Mouse (Mus musculus) CH12.LX (cell line): ENCODE data around the gene Sbsn. TPM values are rescaled to one million over a fixed set of nuclear protein-coding genes. Genes with fewer than 3 reads are reported as not detected.

Experiments used
- DNase-seq: peaks from one replicate; pipeline ENCODE4 v3.0.0-alpha.2; 2013; ENCODE audit errors: extremely low read depth
- H3K27ac ChIP-seq: 2 replicates; pipeline ENCODE4 v1.5.1; 2012; ENCODE audit warnings: low read depth, mild to moderate bottlenecking, control low read depth, moderate library complexity; ENCODE audit not compliant: insufficient read depth
- H3K27me3 ChIP-seq: replicated peaks from 2 replicates; pipeline ENCODE3; 2012; ENCODE audit warnings: inconsistent platforms
- H3K36me3 ChIP-seq, 2 experiments: replicated peaks in 1 of 2; 2 replicates each; pipeline versions ENCODE3 to v1.6.1; 2012; ENCODE audit warnings: inconsistent platforms in 1 of 2, low read length in 1 of 2, mild to moderate bottlenecking in 1 of 2, mixed read lengths in 1 of 2, moderate library complexity in 1 of 2; ENCODE audit not compliant: control insufficient read depth in 1 of 2, insufficient read depth in 1 of 2
- H3K4me1 ChIP-seq, 2 experiments: 2 replicates each; pipeline ENCODE4 v1.6.1; 2012; ENCODE audit warnings: inconsistent platforms in 1 of 2, moderate library complexity in 1 of 2; ENCODE audit not compliant: insufficient read depth in 2 of 2, control insufficient read depth in 1 of 2
- H3K4me2 ChIP-seq: 2 replicates; pipeline ENCODE4 v1.6.1; 2012; ENCODE audit warnings: low read depth, mild to moderate bottlenecking, control low read depth; ENCODE audit not compliant: poor library complexity, insufficient read depth, severe bottlenecking
- H3K4me3 ChIP-seq, 3 experiments: fragments of 150-350 bp in 1 of 3; sonication (generic) in 1 of 3; replicated peaks in 1 of 3; 2 replicates each; pipeline versions ENCODE3 to v1.5.1; 2011 to 2012; ENCODE audit warnings: low read depth in 2 of 3, low read length in 2 of 3, mild to moderate bottlenecking in 2 of 3, moderate library complexity in 2 of 3, control low read depth in 1 of 3, improper control_type of control experiment in 1 of 3, inconsistent platforms in 1 of 3, mixed read lengths in 1 of 3; ENCODE audit not compliant: poor library complexity in 1 of 3
- H3K79me2 ChIP-seq: replicated peaks from 2 replicates; pipeline ENCODE4 v1.6.1; 2012; ENCODE audit warnings: mild to moderate bottlenecking, moderate library complexity; ENCODE audit not compliant: control insufficient read depth, poor library complexity, insufficient read depth, severe bottlenecking; ENCODE audit errors: extremely low read depth
- H3K9ac ChIP-seq: 2 replicates; pipeline ENCODE4 v1.6.1; 2012; ENCODE audit warnings: low read depth, mild to moderate bottlenecking, control low read depth, moderate library complexity; ENCODE audit not compliant: insufficient read depth
- H3K9me3 ChIP-seq: replicated peaks from 2 replicates; pipeline ENCODE3; 2012; ENCODE audit warnings: low read length, inconsistent platforms, mixed read lengths
- BHLHE40 ChIP-seq: IDR thresholded peaks from 2 replicates; pipeline ENCODE4 v1.6.1; 2011; ENCODE audit warnings: mild to moderate bottlenecking, low read depth, low read length, improper control_type of control experiment
- CTCF ChIP-seq, 2 experiments: IDR thresholded peaks in 1 of 2; conservative IDR thresholded peaks in 1 of 2; 2 replicates each; pipeline ENCODE4 v1.5.1; 2011 to 2012; ENCODE audit warnings: low read depth in 2 of 2, low read length in 2 of 2, improper control_type of control experiment in 1 of 2, inconsistent platforms in 1 of 2, mild to moderate bottlenecking in 1 of 2, moderate library complexity in 1 of 2
- E2F4 ChIP-seq: IDR thresholded peaks from 2 replicates; pipeline ENCODE4 v1.6.1; 2011; ENCODE audit warnings: low read depth, low read length, improper control_type of control experiment; ENCODE audit not compliant: insufficient replicate concordance
- HCFC1 ChIP-seq: IDR thresholded peaks from 2 replicates; pipeline ENCODE4 v1.6.1; 2012; ENCODE audit warnings: low read depth, mild to moderate bottlenecking, inconsistent platforms, low read length, improper control_type of control experiment
- IRF4 ChIP-seq: IDR thresholded peaks from 2 replicates; pipeline ENCODE4 v1.6.1; 2014; ENCODE audit warnings: low read depth, mild to moderate bottlenecking, inconsistent platforms, low read length, improper control_type of control experiment
- JUND ChIP-seq: conservative IDR thresholded peaks from 2 replicates; pipeline ENCODE4 v1.6.1; 2011; ENCODE audit warnings: low read depth, low read length, improper control_type of control experiment
- KAT2A ChIP-seq: IDR thresholded peaks from 2 replicates; pipeline ENCODE4 v1.6.1; 2012; ENCODE audit warnings: low read length, improper control_type of control experiment, inconsistent platforms; ENCODE audit not compliant: insufficient replicate concordance
- MAFK ChIP-seq: IDR thresholded peaks from 2 replicates; pipeline ENCODE4 v1.6.1; 2011; ENCODE audit warnings: low read length, improper control_type of control experiment; ENCODE audit not compliant: insufficient replicate concordance
- MEF2A ChIP-seq: IDR thresholded peaks from 2 replicates; pipeline ENCODE4 v1.6.1; 2014; ENCODE audit warnings: low read depth, mild to moderate bottlenecking, inconsistent platforms, low read length, improper control_type of control experiment, borderline replicate concordance
- MXI1 ChIP-seq: IDR thresholded peaks from 2 replicates; pipeline ENCODE4 v1.6.1; 2011; ENCODE audit warnings: mild to moderate bottlenecking, low read depth, low read length, improper control_type of control experiment
- MYC ChIP-seq: IDR thresholded peaks from 2 replicates; pipeline ENCODE4 v1.6.1; 2011; ENCODE audit warnings: low read depth, mild to moderate bottlenecking, improper control_type of control experiment, low read length
- PAX5 ChIP-seq: IDR thresholded peaks from 2 replicates; pipeline ENCODE4 v1.6.1; 2012; ENCODE audit warnings: low read length, inconsistent platforms, mixed read lengths
- POLR2A ChIP-seq: IDR thresholded peaks from 2 replicates; pipeline ENCODE4 v1.6.1; 2011; ENCODE audit warnings: low read depth, mild to moderate bottlenecking, improper control_type of control experiment, low read length
- RAD21 ChIP-seq: IDR thresholded peaks from 2 replicates; pipeline ENCODE4 v1.6.1; 2011; ENCODE audit warnings: low read depth, mild to moderate bottlenecking, low read length, improper control_type of control experiment, moderate library complexity
- RCOR1 ChIP-seq: conservative IDR thresholded peaks from 2 replicates; pipeline ENCODE4 v1.6.1; 2012; ENCODE audit warnings: low read depth, mild to moderate bottlenecking, inconsistent platforms, low read length, improper control_type of control experiment
- SIN3A ChIP-seq: IDR thresholded peaks from 2 replicates; pipeline ENCODE4 v1.6.1; 2012; ENCODE audit warnings: low read length, improper control_type of control experiment, inconsistent platforms
- SMC3 ChIP-seq: IDR thresholded peaks from 2 replicates; pipeline ENCODE4 v1.6.1; 2011; ENCODE audit warnings: low read depth, low read length, improper control_type of control experiment
- TCF12 ChIP-seq: IDR thresholded peaks from 2 replicates; pipeline ENCODE4 v1.6.1; 2014; ENCODE audit warnings: low read depth, mild to moderate bottlenecking, inconsistent platforms, low read length, improper control_type of control experiment
- USF1 ChIP-seq: IDR thresholded peaks from 2 replicates; pipeline ENCODE4 v1.6.1; 2014; ENCODE audit warnings: low read depth, mild to moderate bottlenecking, inconsistent platforms, low read length, improper control_type of control experiment
- ZC3H11A ChIP-seq: IDR thresholded peaks from 2 replicates; pipeline ENCODE4 v1.6.1; 2012; ENCODE audit warnings: low read depth, mild to moderate bottlenecking, inconsistent platforms, low read length, improper control_type of control experiment
- ZKSCAN1 ChIP-seq: IDR thresholded peaks from 2 replicates; pipeline ENCODE4 v1.6.1; 2012; ENCODE audit warnings: low read depth, inconsistent platforms, low read length, improper control_type of control experiment, borderline replicate concordance
- ZNF384 ChIP-seq: IDR thresholded peaks from 2 replicates; pipeline ENCODE4 v1.6.1; 2012; ENCODE audit warnings: low read depth, low read length, improper control_type of control experiment, inconsistent platforms
- dilution Hi-C: fragments of 300-500 bp; cut with MboI; formaldehyde crosslinking; loops from 2 replicates; pipeline ENCODE4 v1.14.3; 2020; ENCODE audit warnings: low sequenced_read_pairs; ENCODE audit not compliant: extremely low pct_unique_long_range_greater_than_20kb, extremely low pct_ligation_motif_present
- in situ Hi-C: fragments of 300-500 bp; cut with MboI; formaldehyde crosslinking; loops from 3 replicates; pipeline ENCODE4 v1.14.3; 2019; ENCODE audit warnings: low sequenced_read_pairs, low pct_ligation_motif_present, low pct_unique_long_range_greater_than_20kb, mixed read lengths
- polyA plus RNA-seq: library from polyadenylated mRNA; unstranded; fragments of >175 nt; gene quantifications from 2 replicates; pipeline ENCODE4 v1.2.1, GENCODE M21; 2012; ENCODE audit warnings: low read depth; ENCODE audit not compliant: insufficient read length
- total RNA-seq, 2 experiments: library from RNA; depleted of rRNA; stranded (reverse); fragments of 300-350 nt in 1 of 2; fragments of >200 nt in 1 of 2; gene quantifications; 2 replicates each; pipeline ENCODE4 v1.2.3; 2012 to 2014

Sbsn gene
- total and polyA plus RNA-seq, 3 experiments: 0.30 to 0.76 (median 0.69) TPM

DNA sequence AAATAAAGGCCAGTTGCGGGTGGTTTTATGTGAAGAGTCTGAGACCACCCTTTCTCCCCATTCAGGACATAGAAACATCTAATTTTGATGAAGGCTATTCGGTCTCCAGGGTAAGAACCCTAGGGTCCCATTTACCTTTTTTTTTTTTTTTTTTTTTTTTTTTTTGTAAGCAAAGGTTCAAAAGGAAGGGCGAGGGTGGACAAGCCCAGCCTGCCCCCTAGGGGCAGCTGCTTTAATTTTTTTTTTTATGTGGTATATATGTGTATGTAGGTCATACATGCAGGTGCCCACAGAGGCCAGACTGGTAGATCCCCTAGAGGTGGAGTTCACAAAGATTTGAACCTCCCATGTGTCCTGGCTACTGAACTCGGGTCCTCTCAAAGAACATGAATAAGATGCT, 15.1 kb downstream of the Sbsn start:
- peaks cover 4% of the 10 kb centered on the region for H3K9me3 ChIP-seq
- H3K36me3 ChIP-seq: no peaks in the 10 kb centered on the region
- no peak for DNase-seq
- dilution Hi-C loops (no loop called here), in situ Hi-C loops (no loop called here)
- no peak overlapping the region for H3K27ac ChIP-seq
- no peak overlapping the region for H3K4me2 ChIP-seq
- no peak for TF ChIP-seq MYC
- no peak for TF ChIP-seq HCFC1
- no peak for TF ChIP-seq SMC3
- TF ChIP-seq ZC3H11A: no peak
- TF ChIP-seq USF1: no peak
- peak; percentile 33 for TF ChIP-seq RAD21
- no peak for TF ChIP-seq MEF2A
- peak in 1 of 2 experiments; percentile 46; a peak in 2 of 4 replicates for TF ChIP-seq CTCF (conservative IDR thresholded peaks at IDR 0.05 in 1 of 2, IDR thresholded peaks at IDR 0.05 in 1 of 2; ENCODE audit: low read depth in 2 of 2, low read length in 2 of 2)
- no peak for TF ChIP-seq RCOR1
- TF ChIP-seq E2F4: no peak
- TF ChIP-seq BHLHE40: no peak
- peak; percentile 91 for TF ChIP-seq ZNF384
- no peak for TF ChIP-seq TCF12
- TF ChIP-seq IRF4: no peak
- TF ChIP-seq KAT2A: no peak
- TF ChIP-seq JUND: no peak
- no peak for TF ChIP-seq PAX5
- TF ChIP-seq POLR2A: no peak
- H3K4me3 ChIP-seq: no peak overlapping the region
- H3K9ac ChIP-seq: no peak overlapping the region
- peaks cover 4 to 26% of the 10 kb centered on the region in 2 experiments; a peak in 3 of 4 replicates for H3K4me1 ChIP-seq
- H3K27me3 ChIP-seq: peaks cover 2% of the 10 kb centered on the region
- H3K79me2 ChIP-seq: no peaks in the 10 kb centered on the region

- Histone ChIP-seq H3K4me3 (no peak overlapping the region), H3K4me1 (peaks cover 0 to 18% of the 10 kb centered on the region in 2 experiments; a peak in 2 of 4 replicates), H3K79me2 (no peaks in the 10 kb centered on the region), H3K36me3 (no peaks in the 10 kb centered on the region), H3K27ac (no peak overlapping the region), H3K4me2 (0 out of 2 replicates have a peak overlapping the region, but pooled peaks have one; percentile 4), H3K9me3 (peaks cover 13% of the 10 kb centered on the region), H3K9ac (no peak overlapping the region), H3K27me3 (no peaks in the 10 kb centered on the region)
- DNase-seq: no peak
- dilution Hi-C loops (no loop called here), in situ Hi-C loops (no loop called here)
- TF ChIP-seq CTCF (conservative IDR thresholded peaks at IDR 0.05 in 1 of 2, IDR thresholded peaks at IDR 0.05 in 1 of 2; ENCODE audit: low read depth in 2 of 2, low read length in 2 of 2): no peak
- no peak for TF ChIP-seq USF1
- no peak for TF ChIP-seq POLR2A
- TF ChIP-seq PAX5: no peak
- TF ChIP-seq ZC3H11A: no peak
- no peak for TF ChIP-seq ZKSCAN1
- TF ChIP-seq MAFK: no peak
- TF ChIP-seq SIN3A: no peak
- TF ChIP-seq MXI1: no peak
- TF ChIP-seq RCOR1: no peak
- TF ChIP-seq JUND: no peak
These were observed 18.0 kb downstream of the Sbsn start for GRCm38 (mm10) chr7:30769236-30769635.
